Mouse (Mus musculus) liver, embryonic 14.5 days (tissue): ENCODE measurements around the gene Aldh3b3.

ENCODE experiments used
- CTCF ChIP-seq: IDR thresholded peaks from 2 replicates; pipeline ENCODE4 v1.5.1; 2016; ENCODE audit warnings: antibody characterized with exemption, low read depth, control low read depth
- EP300 ChIP-seq: IDR thresholded peaks from 2 replicates; pipeline ENCODE4 v1.6.1; 2016; ENCODE audit warnings: antibody characterized with exemption, low read depth

GRCm38 (mm10) chr19:4014802-4015201, 56.4 kb downstream of the Aldh3b3 start:
- TF ChIP-seq EP300 (no peak), CTCF (no peak)
